Mouse (Mus musculus): Measurements from ENCODE around the gene Mei1. TPM values are rescaled to one million over a fixed set of nuclear protein-coding genes. Genes with fewer than 3 reads are reported as not detected.
"Not testable (repeated sequence)": the region's sequence is repeated elsewhere in the genome, so short reads cannot be mapped to it uniquely, and the experiment has no call there.

Gene Mei1
- polyA plus RNA-seq, 1 experiment from 2014 or later: not detected

DNA sequence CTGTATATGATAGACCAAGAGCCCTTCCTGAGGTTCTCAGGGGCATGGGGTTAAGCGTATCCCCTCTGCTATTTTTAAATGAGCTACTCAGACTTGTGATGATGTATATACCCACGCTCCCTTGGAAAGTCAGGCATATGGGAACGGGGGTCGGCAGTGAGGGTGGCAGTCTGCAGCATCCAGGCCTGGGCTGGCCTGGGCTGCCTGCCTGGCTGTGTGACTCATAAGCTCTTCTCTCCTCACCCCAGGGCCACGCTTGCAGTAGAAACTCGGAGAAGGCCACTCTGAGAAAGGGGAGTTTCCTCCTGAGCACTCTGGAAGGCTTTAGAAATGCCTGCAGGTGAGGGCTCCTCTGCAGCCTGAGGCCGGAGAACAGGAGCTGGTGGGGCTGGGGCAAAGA is 21.3 kb downstream of the Mei1 start:
- no peak overlapping the region for H3K4me2 ChIP-seq (replicated peaks)
- H3K9me3 ChIP-seq: no peaks in the 10 kb centered on the region
- no peak overlapping the region for H3K9ac ChIP-seq
- no peaks in the 10 kb centered on the region for H3K4me1 ChIP-seq (replicated peaks)
- no peak overlapping the region for H3K27ac ChIP-seq
- no peak for ATAC-seq
- peaks cover 15% of the 10 kb centered on the region for H3K27me3 ChIP-seq (replicated peaks)
- 71% methylated on average over 7 of the region's 7 CpGs for WGBS
- H3K4me3 ChIP-seq (replicated peaks): no peak overlapping the region
- no peaks in the 10 kb centered on the region for H3K36me3 ChIP-seq

DNA sequence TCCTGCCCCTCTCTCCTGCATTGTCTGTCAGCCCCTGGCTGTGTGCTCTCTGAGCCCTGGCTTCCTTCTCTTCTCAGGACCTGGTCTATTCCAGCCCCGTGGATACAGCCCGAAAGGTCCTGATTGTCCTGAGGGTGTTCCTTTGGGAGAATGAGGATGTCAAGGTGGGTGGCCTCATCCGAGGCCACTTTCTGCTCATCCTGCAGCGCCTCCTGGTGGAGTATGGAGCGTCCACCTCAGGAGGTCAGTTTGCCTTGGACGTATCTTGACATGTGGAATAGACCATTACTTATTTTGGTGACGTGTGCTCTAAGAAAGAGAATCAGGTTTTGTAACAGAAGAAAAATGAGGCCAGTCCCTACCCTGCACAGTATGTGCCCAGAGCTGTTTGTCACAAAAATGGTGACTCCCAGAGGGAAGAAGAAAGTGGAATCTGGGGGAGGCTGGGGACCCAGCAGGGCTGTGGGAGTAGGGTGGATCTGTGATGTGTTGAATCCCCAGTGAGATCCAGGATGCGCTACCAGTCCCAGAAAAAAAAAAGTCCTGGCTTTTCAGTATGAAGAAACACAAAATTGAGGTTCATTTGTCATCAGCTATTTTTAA is 37.3 kb downstream of the Mei1 start:
- Histone ChIP-seq H3K4me3 (replicated peaks) (no peak overlapping the region), H3K36me3 (no peaks in the 10 kb centered on the region), H3K27me3 (replicated peaks) (peaks cover 11% of the 10 kb centered on the region), H3K4me2 (replicated peaks) (no peak overlapping the region), H3K4me1 (replicated peaks) (no peaks in the 10 kb centered on the region), H3K27ac (no peak overlapping the region), H3K9ac (no peak overlapping the region), H3K9me3 (no peaks in the 10 kb centered on the region)
- no peak for ATAC-seq
- WGBS: 23% methylated on average over 8 of the region's 8 CpGs

DNA sequence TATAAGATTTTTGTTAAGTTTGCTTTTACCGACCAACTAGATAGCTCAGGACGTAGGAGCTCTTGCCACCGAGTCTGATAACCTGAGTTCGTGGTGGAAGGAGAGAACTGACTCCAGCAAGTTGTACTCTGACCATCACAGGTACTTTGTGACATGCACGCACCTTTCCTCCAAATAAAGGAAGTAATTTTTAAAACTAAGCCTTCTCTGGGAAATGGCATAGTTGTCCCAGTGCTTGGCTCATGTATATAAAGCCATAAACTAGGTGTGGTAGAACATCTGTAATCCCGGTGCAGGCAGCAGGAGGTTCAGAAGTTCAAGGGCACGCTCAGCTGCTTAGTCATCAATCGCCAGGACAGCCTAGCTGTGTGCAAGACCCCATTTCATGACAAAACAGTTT is 50.7 kb downstream of the Mei1 start:
- 52% methylated on average over 8 of the region's 8 CpGs for WGBS
- Histone ChIP-seq H3K27ac (no peak overlapping the region), H3K36me3 (no peaks in the 10 kb centered on the region), H3K9me3 (no peaks in the 10 kb centered on the region), H3K4me2 (replicated peaks) (no peak overlapping the region), H3K4me1 (replicated peaks) (0 out of 2 replicates have a peak, but pooled peaks cover 2% of the 10 kb centered on the region), H3K27me3 (replicated peaks) (peaks cover 17% of the 10 kb centered on the region), H3K9ac (no peak overlapping the region), H3K4me3 (replicated peaks) (no peak overlapping the region)
- peak; percentile 67 for ATAC-seq

DNA sequence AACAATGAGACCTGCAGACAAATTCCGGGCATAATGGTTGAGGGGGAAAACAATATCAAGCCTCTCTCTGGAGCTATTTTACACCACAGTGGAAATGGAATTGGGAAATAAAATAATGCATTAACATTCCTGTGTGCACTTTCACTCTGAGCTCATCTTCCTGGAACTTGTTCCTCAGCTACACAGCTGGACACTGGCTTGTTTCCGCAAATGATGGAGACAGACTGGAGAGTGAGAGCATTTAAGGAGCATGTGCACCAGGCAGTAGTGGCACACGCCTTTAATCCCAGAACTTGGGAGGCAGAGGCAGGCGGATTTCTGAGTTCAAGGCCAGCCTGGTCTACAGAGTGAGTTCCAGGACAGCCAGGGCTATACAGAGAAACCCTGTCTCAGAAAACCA is 56.9 kb downstream of the Mei1 start:
- WGBS: 77% methylated on average over 4 of the region's 4 CpGs
- H3K36me3 ChIP-seq; H3K4me3 ChIP-seq (replicated peaks); H3K4me1 ChIP-seq (replicated peaks); H3K9ac ChIP-seq; ATAC-seq; H3K27ac ChIP-seq; H3K9me3 ChIP-seq: not testable (repeated sequence)
- H3K27me3 ChIP-seq (replicated peaks): peaks cover 11% of the 10 kb centered on the region; the same call in 1 of the 2 replicates
- H3K4me2 ChIP-seq (replicated peaks): peak overlapping the region; percentile 94; the same call in 1 of the 2 replicates

DNA sequence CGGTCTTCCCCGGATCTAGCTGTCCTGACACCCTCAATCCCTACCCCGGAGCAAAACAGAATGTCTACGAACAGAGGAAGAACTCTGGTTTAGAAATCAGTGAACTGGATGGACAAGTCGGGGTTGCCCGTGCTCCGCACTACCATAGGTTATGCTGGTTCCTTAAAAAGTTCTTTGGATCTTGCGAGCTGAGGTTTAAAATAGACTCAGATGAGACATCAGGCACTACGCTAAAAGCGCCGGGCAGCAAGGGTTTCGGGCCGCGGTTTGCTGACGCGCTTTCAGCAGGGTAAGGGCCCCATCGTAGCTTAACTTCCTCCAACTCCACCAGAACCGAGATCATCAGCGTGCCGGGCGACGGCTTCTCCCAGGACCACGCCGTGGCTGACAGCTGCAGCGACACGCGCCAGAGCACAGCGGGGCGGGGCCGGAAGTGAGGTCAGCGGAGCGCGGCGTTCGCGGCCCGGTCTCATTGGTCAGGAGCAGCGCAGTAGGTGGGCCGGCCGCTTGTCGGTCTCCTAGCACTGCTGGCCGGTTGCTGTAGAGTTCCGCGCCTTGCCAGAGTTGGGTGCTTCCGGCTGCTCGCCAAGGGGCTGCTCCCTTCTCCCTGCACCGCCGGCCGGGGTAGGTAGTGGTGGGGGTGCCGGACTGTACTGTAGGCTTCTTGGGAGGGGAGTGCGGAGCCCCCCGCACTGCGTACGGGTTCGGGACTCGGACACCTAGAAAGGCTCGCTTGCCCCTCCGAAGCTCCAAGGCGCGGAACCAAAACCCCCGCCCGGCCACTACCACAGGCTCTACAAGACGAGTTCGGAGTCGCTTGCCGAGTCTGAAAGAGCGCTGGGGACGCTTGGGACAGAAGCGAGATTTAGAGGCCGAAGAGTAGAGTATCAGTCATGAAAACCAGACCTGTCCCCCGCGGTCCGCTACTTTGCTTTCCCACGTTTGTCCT is 57.9 kb downstream of the Mei1 start, which contains the start of gene Ccdc134:
Gene Ccdc134, plus strand, starts transcription at position 497 of the 949 bp plus-strand sequence.
- Histone ChIP-seq H3K27me3 (replicated peaks) (peaks cover 11% of the 10 kb centered on the region; the same call in 1 of the 2 replicates), H3K36me3 (no peaks in the 10 kb centered on the region; the same call in 1 of the 2 replicates), H3K9me3 (no peaks in the 10 kb centered on the region), H3K4me3 (replicated peaks) (peak within 1 kb of the TSS; percentile 82), H3K4me1 (replicated peaks) (peaks cover 9% of the 10 kb centered on the region), H3K9ac (peak within 1 kb of the TSS; percentile 73), H3K4me2 (replicated peaks) (peak within 1 kb of the TSS; percentile 94), H3K27ac (peak within 1 kb of the TSS; percentile 71)
- ATAC-seq: peak; percentile 100
- WGBS: under 1% methylated on average over 74 of the region's 74 CpGs

DNA sequence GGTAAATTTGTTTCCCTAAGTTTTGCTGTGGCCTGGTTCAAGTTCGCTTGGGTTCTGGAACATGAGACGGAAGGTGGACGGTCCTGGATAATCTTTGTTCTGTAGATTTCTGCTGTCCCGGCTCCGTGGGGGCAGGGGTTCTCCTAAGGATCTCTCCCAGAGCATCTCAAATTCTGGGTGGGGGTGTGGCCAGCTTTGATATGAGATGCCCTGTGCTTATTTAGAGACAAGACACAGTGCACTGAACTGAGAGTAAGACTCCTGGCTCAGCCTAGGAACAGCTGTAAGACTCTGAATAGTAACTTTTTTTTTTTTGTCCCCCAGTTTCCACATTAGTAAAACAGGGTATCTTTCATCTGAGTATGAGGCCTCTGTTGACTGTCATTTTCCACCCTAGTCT is 58.6 kb downstream of the Mei1 start:
- no peak for ATAC-seq
- Histone ChIP-seq H3K9me3 (no peaks in the 10 kb centered on the region), H3K4me3 (replicated peaks) (peak overlapping the region; percentile 82), H3K36me3 (no peaks in the 10 kb centered on the region; the same call in 1 of the 2 replicates), H3K4me2 (replicated peaks) (peak overlapping the region; percentile 94), H3K27ac (peak overlapping the region; percentile 71; the same call in 1 of the 2 replicates), H3K27me3 (replicated peaks) (peaks cover 11% of the 10 kb centered on the region; the same call in 1 of the 2 replicates), H3K4me1 (replicated peaks) (peaks cover 9% of the 10 kb centered on the region), H3K9ac (peak overlapping the region; percentile 73)
- WGBS: 3% methylated on average over 5 of the region's 5 CpGs

DNA sequence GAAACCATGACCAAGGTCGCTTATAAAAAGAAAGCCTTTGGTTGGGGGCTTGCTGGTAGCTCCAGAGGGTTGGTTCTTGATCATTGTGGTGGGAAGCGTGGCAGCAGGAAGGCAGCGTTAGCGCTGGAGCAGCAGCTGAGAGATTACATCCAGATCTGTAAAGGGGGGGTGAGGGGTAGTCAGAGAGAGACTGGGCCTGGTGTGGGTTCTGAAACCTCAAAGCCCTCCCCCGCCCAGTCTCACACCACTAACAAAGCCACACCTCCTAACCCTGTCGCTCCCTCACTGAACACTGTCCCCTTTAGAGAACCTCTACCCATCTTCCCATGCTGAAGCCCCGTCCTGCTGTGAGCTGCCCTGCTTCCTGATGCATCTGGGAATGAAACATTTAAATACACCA is 60.8 kb downstream of the Mei1 start:
- no peak overlapping the region for H3K4me3 ChIP-seq (replicated peaks)
- peaks cover 7% of the 10 kb centered on the region for H3K4me1 ChIP-seq (replicated peaks)
- ATAC-seq: no peak
- H3K9ac ChIP-seq: no peak overlapping the region
- no peaks in the 10 kb centered on the region for H3K27me3 ChIP-seq (replicated peaks)
- H3K4me2 ChIP-seq (replicated peaks): no peak overlapping the region
- 64% methylated on average over 7 of the region's 7 CpGs for WGBS
- H3K9me3 ChIP-seq: no peaks in the 10 kb centered on the region
- no peaks in the 10 kb centered on the region; the same call in 1 of the 2 replicates for H3K36me3 ChIP-seq
- no peak overlapping the region for H3K27ac ChIP-seq

DNA sequence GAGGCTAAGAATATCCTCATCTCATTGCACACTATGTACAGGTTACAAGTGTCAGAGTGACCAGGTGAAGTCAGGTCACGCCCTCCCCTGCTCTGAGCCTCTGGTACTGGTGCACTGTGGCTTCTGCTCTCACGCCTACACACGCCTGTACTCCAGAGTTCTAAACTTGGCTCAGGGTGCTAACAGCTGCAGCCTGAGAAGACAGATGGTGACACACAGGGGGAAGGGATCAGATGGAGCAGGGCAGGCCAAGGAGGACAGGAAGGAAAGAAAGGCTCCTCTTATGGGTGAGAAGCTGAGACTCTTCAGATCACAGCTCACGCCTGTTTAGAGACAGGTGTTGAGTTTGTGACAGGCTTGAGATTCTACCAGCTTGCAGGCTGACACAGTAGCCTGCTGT is 65.6 kb downstream of the Mei1 start:
- ATAC-seq: no peak
- no peaks in the 10 kb centered on the region for H3K27me3 ChIP-seq (replicated peaks)

DNA sequence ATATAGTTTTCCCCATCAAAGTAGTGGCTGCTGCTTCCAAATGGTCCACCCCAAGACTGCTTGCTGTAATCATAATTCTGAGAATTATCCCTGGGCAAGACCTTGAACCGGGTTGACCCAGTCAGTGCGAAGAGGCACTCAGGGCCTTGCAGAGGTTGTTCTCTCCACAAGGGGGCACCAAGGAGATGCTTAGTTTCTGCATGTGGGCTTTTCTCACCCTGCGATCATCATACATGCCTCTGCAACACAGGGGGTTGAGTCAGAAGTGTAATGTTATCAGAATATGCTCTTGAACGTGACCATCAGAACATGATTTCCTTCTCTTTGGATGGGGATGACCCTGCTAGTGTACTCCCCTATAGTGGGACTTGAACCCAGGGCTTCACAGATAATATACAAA is 68.8 kb downstream of the Mei1 start:
- Histone ChIP-seq H3K4me1 (replicated peaks) (no peaks in the 10 kb centered on the region), H3K27me3 (replicated peaks) (no peaks in the 10 kb centered on the region), H3K9ac (no peak overlapping the region), H3K27ac (no peak overlapping the region), H3K9me3 (no peaks in the 10 kb centered on the region), H3K4me3 (replicated peaks) (no peak overlapping the region), H3K36me3 (no peaks in the 10 kb centered on the region), H3K4me2 (replicated peaks) (no peak overlapping the region)
- WGBS: 45% methylated on average over 4 of the region's 4 CpGs
- ATAC-seq: peak; percentile 29; the same call in 1 of the 2 replicates

More for the DNA sequence above, 65.6 kb downstream of the Mei1 start:
- Histone ChIP-seq H3K4me2 (replicated peaks) (no peak overlapping the region), H3K36me3 (no peaks in the 10 kb centered on the region; the same call in 1 of the 2 replicates), H3K27ac (no peak overlapping the region), H3K9me3 (no peaks in the 10 kb centered on the region), H3K4me3 (replicated peaks) (no peak overlapping the region), H3K4me1 (replicated peaks) (no peaks in the 10 kb centered on the region), H3K9ac (no peak overlapping the region)
- 83% methylated on average over 4 of the region's 4 CpGs for WGBS

DNA sequence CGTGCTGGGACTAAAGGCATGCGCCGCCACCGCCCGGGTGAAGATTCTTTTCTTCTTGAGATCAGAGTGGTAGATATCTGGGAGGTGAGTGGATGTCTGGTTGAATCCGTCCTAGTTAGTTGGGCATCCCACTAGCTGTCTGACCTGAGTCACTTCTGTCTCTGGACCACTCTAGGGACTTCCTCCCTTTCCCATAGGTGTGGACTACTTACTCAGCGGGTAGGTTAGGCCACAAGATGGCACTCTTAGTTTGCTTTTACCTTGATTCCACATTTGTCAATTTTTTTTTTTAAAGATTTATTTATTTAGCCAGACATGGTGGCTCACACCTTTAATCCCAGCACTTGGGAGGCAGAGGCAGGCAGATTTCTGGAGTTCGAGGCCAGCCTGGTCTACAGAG is 69.4 kb downstream of the Mei1 start:
- WGBS: 88% methylated on average over 8 of the region's 8 CpGs
- Histone ChIP-seq H3K4me2 (replicated peaks) (no peak overlapping the region), H3K9ac (no peak overlapping the region), H3K27ac (no peak overlapping the region), H3K4me1 (replicated peaks) (peaks cover 5% of the 10 kb centered on the region), H3K4me3 (replicated peaks) (no peak overlapping the region), H3K27me3 (replicated peaks) (no peaks in the 10 kb centered on the region), H3K36me3 (no peaks in the 10 kb centered on the region), H3K9me3 (no peaks in the 10 kb centered on the region)
- ATAC-seq: no peak

DNA sequence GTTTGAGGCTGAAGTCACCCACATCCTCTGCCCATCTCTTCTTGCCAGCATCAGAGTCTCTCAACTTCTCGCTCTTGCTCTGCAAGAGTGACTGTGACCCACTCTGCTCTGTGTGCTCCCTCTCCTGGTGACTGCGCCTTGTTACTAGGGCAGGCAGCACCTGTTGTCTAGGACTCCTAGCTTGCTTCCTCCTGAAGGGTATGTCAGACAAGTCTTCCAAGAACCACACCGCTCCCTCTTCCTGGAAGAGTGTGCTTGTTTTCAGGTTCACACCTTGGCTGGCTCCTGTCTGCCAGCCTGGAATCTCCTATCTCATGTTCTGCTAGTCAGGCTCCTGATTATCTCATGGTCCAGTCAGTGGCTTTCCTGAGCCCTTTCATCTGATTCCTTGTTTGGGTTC is 70.6 kb downstream of the Mei1 start:
- Histone ChIP-seq H3K27ac (no peak overlapping the region), H3K27me3 (replicated peaks) (no peaks in the 10 kb centered on the region), H3K4me2 (replicated peaks) (no peak overlapping the region), H3K9me3 (no peaks in the 10 kb centered on the region), H3K4me3 (replicated peaks) (no peak overlapping the region), H3K9ac (no peak overlapping the region), H3K4me1 (replicated peaks) (peaks cover 7% of the 10 kb centered on the region), H3K36me3 (no peaks in the 10 kb centered on the region)
- ATAC-seq: no peak
- WGBS: 84% methylated on average over 3 of the region's 3 CpGs

DNA sequence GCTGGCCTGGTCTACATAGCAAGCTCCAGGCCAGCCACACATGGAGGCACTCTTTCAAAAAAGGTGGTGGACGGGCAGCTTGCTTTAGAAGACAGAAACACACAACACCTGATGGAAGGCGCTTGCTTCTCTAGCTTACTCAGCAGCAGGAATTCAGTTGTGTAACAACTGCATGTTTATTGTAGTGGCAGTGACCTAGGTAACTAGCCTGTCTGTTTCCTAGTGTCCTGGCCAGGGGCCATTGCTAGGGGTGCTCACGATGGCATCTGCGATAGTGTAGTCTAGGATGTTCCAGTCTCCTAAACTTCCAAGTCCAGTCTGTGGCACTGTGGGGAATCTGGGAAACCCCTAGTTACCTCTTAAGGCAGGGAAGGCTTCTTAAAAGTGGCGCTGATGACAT is 74.4 kb downstream of the Mei1 start:
- no peak overlapping the region for H3K9ac ChIP-seq

More for the DNA sequence above, 74.4 kb downstream of the Mei1 start:
- H3K27ac ChIP-seq: no peak overlapping the region
- ATAC-seq: no peak
- H3K9me3 ChIP-seq: no peaks in the 10 kb centered on the region
- peaks cover 25% of the 10 kb centered on the region for H3K4me1 ChIP-seq (replicated peaks)
- H3K4me3 ChIP-seq (replicated peaks): no peak overlapping the region
- WGBS: 84% methylated on average over 5 of the region's 5 CpGs
- no peaks in the 10 kb centered on the region for H3K36me3 ChIP-seq
- H3K4me2 ChIP-seq (replicated peaks): no peak overlapping the region
- H3K27me3 ChIP-seq (replicated peaks): no peaks in the 10 kb centered on the region
